Mouse (Mus musculus) right cerebral cortex, adult 2 months (tissue): ENCODE measurements at regions not wholly inside any gene's neighbourhood (a gene's known extent, or its start where the extent isn't known, plus 50 kb on each side); places are given as distances from the start of the nearest gene placed in this dataset.
"Not testable (repeated sequence)": the region's sequence is repeated elsewhere in the genome, so short reads cannot be mapped to it uniquely, and the experiment has no call there.

Experiments used
- DNase-seq, 2 experiments: peaks; one replicate each; pipeline ENCODE4 v3.0.0; 2021 to 2022; ENCODE audit warnings: low spot score in 2 of 2

DNA sequence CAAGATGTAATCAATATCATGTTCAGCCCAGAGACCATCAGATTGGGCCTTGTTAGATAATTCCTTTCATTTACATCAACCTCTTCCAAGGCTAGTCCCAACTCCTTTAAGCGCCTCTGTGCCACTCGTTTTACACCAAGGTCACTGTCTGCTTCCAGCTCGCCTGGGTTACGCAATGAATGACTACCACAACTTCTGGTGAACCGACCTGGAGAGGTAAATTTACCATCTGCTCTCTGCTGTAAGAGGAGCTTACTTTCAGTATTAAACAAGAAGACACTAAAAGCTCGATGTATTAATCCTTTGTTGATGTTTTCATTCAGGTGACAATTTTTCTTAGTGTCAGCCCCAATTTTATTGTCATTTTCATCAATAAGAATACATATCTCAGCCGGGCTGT lies 51.7 kb upstream of the Fam174b start:
- DNase-seq: no peak

DNA sequence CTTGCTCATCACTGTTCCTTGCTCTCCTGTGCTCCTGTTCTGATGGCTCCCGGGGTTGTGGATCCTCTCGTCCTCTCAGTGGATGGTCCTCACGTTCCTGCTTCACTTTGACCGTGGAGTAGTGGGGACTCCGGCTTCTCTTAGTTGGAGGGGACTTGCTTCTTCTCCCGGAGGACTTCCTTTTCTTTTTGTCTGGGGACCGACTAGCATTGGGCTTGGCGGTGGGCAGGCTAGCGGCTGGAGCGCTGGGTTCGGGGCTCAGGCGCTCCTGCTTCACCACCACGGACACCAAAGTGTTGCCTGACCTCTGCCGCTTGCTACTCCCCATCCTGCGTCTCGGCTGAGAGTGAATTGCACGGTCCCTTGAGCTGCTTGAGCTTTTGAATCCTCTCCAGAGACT lies 53.9 kb upstream of the Fam174b start:
- not testable (repeated sequence) for DNase-seq

DNA sequence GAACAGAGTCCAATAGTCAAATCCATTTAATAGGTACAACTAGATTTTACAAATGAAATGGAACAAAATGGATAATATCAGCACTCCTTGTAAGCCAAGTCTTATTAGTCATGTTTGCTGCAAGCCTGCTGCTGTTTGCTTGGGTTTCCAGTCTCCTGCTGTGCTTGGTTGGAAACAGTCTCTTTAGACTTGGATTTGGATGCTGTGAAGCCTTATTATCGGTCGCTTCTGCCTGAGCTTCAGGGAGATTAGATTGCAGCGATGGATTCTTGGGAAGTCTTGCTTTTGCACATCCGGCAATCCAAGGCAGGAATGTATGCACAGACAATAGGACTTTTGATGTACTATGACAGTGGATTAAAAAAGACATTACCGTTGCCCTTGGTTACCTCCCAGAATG lies 57.3 kb upstream of the Fam174b start:
- DNase-seq: no peak

DNA sequence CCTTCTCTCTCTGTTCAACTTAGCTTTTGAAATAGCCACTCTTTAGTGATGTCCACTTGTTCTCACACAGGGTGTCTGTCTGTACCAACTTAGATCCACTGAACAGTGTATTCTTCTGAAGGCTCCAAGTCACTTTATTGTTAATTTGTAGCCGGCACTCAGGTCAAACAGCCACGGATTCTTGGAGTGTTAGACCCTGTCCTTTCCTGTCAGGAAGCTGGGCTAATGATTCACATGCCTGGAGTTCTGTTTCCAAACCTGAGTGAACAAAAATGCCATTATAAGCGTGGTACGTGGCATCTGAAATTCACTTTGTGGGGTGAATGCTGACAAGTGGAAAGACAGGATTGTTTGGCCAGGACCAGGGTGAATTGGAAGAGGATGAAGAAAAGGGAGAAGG lies 69.5 kb upstream of the Fam174b start:
- no peak for DNase-seq

DNA sequence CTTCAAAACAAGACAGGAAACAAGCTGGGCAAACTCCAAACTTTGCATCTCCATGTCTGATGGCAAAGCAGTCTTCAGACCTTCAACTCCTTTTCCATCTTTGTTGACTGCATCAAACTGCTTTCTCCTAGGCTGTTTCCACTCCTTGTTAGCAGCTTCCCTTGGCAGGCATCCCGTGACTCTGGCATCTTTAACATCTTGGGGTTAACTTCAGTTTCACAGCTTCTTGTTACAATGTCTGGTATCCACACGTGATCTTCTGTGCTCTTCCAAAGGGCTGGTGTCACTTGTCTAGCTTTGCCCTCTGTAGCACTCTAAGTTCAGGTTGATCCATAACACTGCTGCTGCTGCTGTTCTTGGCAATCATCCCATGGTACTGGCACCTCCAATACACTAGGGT lies 71.3 kb upstream of the Fam174b start:
- DNase-seq: no peak

DNA sequence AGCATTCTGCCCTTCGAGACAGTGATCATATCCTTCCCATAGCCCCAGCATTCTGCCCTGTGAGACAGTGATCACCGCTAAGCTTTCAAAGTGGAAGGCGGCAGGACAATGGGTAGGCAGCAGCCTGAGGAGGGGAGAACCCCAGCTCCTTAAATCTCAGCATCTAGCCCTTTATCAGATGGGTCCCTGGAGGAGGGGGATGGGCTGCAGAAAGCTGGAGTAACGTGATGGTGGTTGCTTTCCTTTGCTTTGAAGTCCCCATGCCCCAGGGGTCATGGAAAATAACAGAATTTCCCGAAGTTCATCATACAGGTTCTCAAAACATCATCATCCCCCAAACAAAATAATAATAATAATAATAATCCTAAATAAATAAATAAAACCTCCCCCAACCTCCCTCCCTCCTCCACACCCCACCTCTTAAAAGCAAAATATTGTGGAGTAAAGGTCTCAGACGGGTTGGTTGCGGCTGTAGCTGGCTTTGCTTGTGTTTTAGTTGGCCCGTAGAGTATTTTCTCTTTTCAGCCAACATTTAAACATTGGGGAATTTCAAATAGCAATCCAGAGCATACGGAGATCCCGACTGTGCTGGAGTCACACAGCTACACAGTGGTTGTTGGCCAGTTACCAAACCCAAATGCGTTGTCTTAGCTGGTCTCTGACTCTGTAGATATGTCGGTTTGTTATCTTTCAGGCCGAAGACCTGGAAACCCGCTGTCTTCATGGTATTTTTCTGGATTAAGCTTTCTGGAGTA lies 73.0 kb upstream of the Fam174b start:
- DNase-seq: no peak

DNA sequence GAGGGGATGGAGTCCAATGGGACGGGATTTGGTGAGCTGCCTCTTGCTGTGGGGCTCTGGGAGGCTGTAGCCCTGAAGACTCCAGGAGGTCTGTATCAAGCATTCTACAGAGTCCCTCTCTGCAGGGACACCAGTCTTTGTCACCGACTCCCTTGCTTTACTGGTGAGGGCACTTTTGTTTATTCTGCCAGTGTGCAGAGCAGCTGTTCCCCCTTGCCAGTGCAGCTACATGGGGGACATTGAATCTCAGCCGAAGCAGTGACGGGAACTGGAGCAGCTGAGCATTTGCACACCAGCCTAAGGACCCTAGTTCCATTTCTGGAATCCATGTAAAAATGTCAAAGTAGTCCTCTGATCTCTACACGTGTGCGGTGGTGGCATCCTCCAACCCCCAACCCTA lies 75.1 kb upstream of the Fam174b start:
- DNase-seq: no peak

DNA sequence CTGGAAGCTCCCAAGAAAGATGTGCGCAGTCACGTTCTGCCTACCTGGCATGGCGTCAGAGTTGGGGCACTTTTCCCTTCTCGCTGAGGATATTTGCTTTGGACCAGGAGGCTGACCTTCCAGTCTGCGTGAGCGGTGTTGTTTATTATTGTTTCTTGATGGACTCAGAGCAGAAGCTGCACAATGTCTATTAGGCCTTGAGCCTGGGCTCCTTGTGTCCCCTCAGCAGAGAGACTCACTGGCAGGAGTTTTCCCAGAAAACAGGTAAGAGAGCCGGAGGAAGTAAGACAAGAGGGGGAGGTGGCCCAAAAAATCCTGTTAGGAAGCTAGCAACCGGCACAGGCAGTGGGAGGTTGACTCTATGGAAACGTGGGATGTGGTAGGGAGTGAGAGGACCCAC lies 77.6 kb upstream of the Fam174b start:
- no peak for DNase-seq

DNA sequence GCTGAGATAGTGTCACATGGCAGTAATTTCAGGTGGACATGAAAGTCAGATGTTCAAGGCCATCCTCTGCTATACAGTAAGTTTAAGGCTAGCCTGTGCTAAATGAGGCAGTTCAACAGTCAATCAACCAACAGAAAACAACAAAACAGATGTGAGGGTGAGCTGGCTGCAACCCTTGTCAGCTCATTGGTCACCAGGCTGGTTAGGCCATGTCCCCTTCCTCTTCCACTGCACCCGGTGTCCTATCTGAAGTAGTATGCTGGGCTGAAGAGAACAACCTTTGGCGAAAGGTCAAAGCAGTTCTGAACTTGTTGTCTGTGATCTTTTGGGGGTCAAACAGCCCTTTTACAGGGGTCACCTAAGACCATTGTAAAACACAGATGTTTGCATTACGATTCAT lies 78.2 kb upstream of the Fam174b start:
- DNase-seq: no peak

DNA sequence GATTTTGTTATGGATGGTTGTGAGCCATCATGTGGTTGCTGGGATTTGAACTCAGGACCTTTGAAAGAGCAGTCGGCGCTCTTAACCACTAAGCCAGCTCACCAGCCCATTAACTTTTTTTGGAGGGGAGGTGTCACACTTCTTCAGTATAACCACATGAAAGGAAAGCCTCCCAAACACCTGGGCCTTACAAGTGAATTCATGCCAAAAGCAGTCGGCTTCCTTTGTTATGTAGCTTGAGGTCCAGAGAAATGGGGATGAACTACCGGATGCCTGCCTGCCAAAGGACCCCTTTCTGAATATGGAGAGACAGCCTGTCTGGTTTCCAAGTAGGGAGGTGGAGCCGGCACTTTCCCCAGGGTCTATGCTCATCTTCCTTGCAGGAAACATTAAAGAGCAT lies 80.6 kb upstream of the Fam174b start:
- DNase-seq: no peak

DNA sequence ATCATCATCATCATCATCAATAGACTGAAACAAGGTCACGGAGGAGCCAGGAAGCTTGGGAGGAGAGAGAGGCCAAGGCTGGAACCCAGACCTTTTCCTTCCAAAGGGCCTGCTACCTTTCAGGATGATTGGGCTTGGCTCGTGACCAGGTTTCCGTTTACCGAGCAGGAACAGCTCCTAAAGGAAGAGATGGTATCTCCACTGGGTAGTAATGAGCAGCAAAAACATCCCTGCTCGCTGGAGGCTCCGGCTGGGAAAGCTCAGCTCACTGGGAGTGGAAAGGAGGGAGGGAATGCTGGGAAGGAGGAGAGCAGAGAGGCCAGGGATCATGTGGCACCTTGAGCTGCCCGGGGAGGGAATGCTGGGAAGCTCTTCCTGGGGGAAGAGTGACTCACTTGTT lies 82.8 kb upstream of the Fam174b start:
- no peak for DNase-seq

DNA sequence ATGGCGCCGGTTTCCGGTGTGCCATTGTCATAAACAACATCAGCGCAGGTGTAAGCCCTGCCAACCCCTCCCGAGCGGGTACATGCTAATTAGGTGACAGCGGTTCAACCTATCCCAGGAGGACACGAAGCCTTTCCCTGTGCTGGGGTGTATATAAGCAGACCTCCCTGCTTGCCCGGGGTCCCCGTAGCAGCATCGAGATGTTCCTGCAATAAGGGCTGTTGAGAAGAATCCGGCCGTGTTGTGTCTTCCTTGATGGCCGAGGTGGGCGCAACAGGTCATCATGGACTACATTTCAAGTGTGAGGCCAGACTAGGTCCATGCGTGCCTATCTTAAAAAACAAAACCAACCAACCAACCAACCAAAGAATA lies 83.7 kb upstream of the Fam174b start:
- DNase-seq: not testable (repeated sequence)

DNA sequence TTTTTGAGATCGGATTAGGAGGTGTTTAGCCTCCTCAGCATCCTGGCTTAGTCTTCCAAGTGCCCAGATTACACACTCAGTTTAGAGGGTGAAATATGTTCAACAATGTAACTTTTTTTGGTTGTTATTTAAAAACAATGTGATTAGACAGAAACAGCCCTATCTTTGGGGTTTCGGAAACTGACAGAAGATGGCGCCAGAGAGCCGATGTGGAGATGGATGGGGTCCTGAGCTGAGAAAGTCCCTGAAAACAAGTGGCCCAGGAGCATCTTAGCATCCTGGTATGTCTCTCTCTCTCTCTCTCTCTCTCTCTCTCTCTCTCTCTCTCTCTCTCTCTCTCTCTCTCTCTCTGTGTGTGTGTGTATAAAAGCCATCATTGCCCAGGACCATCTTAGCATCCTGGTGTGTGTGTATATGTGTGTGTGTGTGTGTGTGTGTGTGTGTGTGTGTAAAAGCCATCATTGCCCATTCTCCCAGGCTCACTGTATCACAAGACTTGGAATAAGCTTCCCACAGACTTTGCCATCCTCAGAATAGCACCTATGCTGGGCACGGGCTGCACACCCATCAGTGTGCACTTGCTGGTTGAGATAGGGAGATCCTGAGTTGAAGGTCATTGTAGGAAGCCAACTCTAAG lies 84.2 kb upstream of the Fam174b start:
- DNase-seq: peak; percentile 66 to 83

DNA sequence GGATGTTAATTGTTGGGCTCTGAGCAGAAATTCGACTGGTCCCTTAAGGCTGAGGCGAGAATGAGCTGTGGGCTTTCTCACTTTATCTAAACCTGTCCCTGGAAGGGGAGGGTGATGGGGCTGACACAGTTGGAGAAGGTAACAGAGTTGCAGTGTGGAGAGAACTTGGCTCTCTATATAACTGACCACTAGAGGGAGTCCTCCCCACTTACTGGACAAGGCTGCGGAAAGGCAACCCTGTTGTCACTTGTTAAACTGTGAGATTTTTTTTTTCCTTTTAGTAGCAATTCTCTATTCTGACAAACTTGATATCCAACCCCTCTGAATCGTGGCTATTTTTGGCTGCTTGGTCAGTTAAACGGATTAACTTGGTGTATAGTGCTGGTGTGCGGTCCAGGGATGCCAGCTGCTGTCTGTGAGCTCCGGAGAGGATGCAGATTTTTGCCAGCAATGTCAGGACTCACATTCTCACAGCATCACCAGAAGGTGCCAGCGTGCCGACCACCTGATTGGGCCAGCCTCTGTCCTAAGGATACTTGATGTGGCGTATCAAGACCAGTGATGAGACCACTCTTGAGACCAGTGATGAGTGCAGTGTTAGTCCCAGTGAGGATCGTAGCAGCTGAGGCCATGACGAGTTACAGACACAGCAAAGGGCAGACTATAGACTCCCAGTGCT lies 85.8 kb upstream of the Fam174b start:
- peak; percentile 39 to 58 for DNase-seq

DNA sequence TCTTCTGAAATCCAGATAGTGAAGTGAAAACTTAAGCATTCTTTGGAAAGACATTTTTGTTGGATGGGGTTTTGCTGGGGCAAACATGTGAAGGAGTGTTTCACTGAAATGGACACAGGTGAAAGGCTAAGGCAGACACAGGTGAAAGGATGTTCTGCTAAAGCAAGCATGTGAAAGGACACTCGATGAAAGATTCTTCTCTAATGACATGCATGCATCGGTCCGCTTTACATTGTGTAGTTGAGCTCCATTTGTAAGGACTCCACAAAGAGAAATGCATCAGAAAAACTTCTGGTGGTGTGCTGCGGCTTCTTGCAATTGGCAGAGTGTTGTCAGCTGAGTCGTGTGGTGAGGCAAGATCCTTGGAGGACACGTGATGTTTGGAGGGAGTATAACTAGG lies 89.2 kb upstream of the Fam174b start:
- DNase-seq: no peak

DNA sequence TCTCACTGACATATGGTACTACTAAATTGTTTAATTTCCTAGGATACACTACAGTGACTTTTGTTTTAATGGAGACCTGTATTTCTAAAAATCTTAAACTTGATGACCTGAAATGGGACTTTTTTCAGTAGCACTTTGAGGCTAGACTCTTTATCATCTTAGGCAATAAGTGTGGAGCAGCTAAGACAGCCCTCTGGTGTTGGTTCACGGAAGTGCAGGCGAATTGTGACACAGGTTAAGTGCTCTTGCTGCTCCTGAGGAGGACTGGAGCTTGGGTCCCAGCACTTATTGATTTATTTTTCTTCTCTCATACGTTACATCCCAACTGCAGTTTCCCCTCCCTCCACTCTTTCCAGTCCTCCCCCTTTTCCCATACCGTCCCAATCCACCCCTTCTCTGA lies 92.1 kb upstream of the Fam174b start:
- peak; percentile 91 to 92 for DNase-seq

DNA sequence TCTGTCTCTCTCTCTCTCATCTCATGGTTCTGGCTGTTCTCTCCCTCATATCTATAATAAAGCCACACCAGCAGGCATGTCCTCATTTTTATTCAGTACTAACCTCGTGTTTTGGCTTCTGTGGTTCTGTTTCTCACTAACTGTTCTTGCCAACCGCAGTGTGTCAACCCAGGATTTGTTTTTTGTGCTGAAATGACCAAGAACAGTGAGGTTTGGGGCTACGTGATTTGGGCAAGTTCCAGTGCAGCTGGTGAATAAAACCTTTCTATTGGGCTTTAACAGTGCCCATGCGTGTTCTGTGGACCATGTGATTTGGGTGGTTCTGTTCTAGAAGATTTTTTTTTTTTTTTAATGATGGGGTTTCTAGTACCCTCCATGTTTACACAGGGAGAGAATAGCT lies 93.0 kb upstream of the Fam174b start:
- DNase-seq: peak in 1 of 2 experiments; percentile 40

DNA sequence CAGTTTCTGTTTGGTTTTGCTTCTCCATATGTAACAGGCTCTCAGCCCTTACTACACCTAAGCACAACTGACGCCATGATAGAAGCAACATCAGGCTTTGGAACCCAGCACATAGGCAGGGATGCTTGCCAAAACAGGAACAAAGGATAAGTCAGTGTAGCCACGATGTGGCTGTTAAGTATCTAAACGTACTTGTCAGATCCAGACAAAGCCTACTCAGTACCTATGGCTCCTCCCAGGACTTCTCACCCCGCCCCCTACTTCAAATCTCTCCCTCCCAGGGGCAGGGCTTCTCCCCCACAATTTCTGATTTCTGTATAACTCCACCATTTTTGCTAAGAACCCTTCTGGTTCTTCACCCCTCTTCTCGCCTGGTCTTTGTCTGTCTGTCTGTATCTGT lies 93.4 kb upstream of the Fam174b start:
- DNase-seq: no peak

DNA sequence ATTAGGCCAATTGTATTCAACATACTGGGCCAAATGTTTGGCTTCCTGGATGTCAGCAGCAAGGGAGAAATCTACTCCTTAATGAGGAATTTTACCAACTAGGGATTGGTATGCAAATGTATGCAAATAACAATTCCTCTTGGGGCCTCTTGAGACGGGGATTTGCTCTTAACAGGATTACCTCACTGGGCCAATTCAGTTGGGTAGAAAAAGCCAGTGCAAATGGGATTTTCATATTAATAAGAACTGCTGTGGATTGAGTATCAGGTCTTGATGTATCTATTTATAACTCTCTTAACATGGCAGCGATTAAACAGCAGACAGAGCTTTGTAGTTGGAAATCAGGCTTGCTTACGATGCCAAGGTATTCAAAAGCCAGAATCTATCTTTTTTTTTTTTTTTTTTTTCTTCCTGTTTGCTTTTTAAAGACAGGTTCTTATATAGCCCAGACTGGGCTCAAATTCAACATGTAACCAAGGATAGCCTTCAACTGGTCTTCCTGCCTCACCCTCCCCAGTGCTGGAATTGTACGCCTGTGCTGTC lies 95.7 kb upstream of the Fam174b start:
- no peak for DNase-seq

DNA sequence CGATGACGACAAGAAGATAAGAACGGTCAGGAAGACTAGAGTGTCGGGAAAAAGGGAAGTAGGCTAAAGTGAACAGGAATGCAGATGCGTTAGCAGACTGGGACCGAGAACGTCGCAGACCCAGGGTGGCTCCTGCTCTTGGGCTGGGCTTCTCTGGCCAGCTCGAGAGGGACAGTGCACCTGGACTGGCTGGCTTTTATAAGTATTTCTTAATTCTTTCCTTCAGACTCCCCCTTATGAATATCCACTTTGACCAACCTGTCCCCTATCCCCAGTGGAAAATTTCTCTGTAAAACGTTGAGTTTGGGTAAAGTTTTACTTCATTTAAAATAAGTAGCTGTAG lies 96.1 kb upstream of the Fam174b start:
- no peak for DNase-seq

DNA sequence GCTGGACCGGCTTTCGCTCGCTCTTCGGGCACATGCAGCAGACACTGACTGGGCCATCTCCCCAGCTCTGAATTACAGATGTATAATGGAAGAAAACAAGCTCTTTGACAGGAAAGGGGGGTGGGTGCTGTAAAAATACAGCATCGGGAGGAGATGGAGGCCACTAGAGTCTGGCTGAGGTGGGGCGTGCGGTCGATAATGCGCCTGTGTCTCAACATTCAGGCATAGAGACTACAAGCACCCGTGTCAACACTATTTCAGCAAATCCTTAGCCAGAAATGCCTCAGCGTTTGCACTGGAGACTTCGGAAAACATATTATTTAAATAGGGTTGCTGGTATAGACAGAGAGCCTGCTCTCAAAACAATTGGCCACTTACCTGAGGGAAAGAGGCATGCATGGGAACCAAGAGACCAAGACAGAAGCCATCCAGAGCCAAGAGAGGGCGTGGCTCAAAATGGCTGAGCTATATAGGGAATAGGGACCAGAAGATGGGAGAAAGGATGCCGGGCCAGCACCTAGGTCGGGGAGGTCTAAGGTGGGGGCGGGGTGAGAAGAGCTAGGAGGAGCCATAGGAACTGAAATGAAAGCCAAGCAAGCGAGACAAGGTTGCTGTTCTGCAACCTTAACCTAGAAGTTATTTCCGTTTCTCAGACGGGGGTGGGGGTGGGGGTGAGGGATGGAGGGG lies 96.7 kb upstream of the Fam174b start:
- no peak for DNase-seq

DNA sequence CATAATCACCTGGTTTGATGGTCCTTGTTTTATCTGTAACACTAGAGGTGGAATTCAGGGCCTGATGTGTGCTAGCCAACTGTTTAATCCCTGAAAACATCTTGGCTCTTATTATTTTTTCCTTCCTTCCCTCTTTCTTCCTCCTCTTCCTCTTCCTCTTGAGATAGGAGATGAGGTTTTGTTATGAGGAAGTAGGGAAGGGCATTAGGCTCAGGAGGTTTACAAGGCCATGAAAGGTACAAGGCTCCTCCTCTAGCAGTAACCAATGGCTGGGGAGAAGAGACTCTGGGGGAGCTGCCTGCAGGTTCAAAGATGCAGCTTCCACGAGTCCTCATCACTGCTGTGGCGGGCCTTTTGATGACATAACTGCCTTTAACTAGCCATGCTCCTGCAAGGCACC lies 98.6 kb upstream of the Chd2 start:
- no peak for DNase-seq

DNA sequence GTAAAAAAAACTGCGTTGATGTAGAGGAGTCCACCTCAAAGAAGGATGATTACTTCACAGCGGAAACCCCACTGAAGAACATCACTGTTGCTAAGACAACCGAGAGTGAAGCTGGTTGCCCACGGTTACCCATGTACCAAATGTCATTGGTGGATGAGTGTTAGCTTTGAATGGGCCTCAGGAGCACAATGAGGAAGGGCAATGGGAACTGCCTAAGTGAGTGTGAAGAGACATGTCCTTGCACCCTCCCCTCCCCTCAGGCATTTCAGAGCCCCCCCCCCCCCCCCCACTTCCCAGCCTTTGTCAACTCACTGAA lies 96.1 kb upstream of the Chd2 start:
- peak; percentile 40 to 59 for DNase-seq
